Mouse (Mus musculus): ENCODE measurements at regions not wholly inside any gene's neighbourhood (a gene's known extent, or its start where the extent isn't known, plus 50 kb on each side); places are given as distances from the start of the nearest gene placed in this dataset.

DNA sequence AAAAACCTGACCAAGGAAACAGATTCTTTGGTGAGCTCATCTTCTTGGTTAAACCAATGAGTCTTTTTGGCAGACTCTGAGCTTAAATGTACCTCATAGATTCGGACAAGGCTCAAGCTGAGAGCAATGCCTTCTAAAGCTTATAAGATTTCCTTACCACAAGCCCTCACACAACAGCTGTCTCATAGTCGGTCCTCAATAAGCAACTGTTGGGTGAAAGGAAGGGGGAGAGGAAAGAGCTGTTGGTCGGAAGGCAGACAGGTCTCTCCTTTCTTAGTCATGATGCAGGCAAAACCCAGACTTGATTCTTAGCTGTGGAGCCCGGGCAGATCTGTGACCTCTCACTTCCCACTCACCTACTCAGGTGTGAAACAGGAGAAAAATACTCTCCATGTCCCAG is 50.8 kb upstream of the 1700016C15Rik start:
- no peak for TF ChIP-seq E2F4 (IDR thresholded peaks at IDR 0.05; ENCODE audit: insufficient replicate concordance, low read depth, low read length)
- no peak for TF ChIP-seq MAX (IDR thresholded peaks at IDR 0.05; ENCODE audit: low read length)
- no peak for TF ChIP-seq ZNF384 (IDR thresholded peaks at IDR 0.05; ENCODE audit: low read depth, low read length)
- no peak for TF ChIP-seq SMC3 (IDR thresholded peaks at IDR 0.05; ENCODE audit: low read depth, low read length)
- TF ChIP-seq TBP (conservative IDR thresholded peaks at IDR 0.05; ENCODE audit: low read depth, low read length) = no peak
- no peak for TF ChIP-seq RCOR1 (conservative IDR thresholded peaks at IDR 0.05; ENCODE audit: low read depth, low read length)
- TF ChIP-seq CTCF (conservative IDR thresholded peaks at IDR 0.05 in 1 of 2, IDR thresholded peaks at IDR 0.05 in 1 of 2; ENCODE audit: low read depth in 2 of 2, low read length in 2 of 2) = no peak
- TF ChIP-seq NRF1 (IDR thresholded peaks at IDR 0.05; ENCODE audit: low read depth, low read length) = no peak

Data from CH12.LX (cell line).